Mouse (Mus musculus): ENCODE data around the gene Ldhd. TPM values are rescaled to one million over a fixed set of nuclear protein-coding genes. Genes with fewer than 3 reads are reported as not detected.

Gene Ldhd
- polyA plus RNA-seq, 1 experiment from 2014 or later = 0.45 TPM

Other genes starting within 250 kb of the Ldhd start
- gene Fa2h, start 236.6 kb downstream of the Ldhd start, polyA plus RNA-seq (2014; fragmentation: Nextera tagmentation; extraction: Ambion mirVana) = 0.24 and 0.39 TPM in 2 replicates
- 5.4 and 5.9 TPM in 2 replicates for gene Wdr59, start 108.3 kb downstream of the Ldhd start, polyA plus RNA-seq (2014; fragmentation: Nextera tagmentation; extraction: Ambion mirVana)
- 99.2 and 108 TPM in 2 replicates for gene Znrf1, start 94.3 kb downstream of the Ldhd start, polyA plus RNA-seq (2014; fragmentation: Nextera tagmentation; extraction: Ambion mirVana)
- gene Zfp1, start 13.0 kb upstream of the Ldhd start, polyA plus RNA-seq (2014; fragmentation: Nextera tagmentation; extraction: Ambion mirVana) = 27.3 and 33.8 TPM in 2 replicates
- not detected in 2 replicates for gene Ctrb1, start 60.6 kb upstream of the Ldhd start, polyA plus RNA-seq (2014; fragmentation: Nextera tagmentation; extraction: Ambion mirVana)
- 43.7 and 52.7 TPM in 2 replicates for gene Bcar1, start 113.4 kb upstream of the Ldhd start, polyA plus RNA-seq (2014; fragmentation: Nextera tagmentation; extraction: Ambion mirVana)
- 167 and 184 TPM in 2 replicates for gene Cfdp1, start 223.9 kb upstream of the Ldhd start, polyA plus RNA-seq (2014; fragmentation: Nextera tagmentation; extraction: Ambion mirVana)
- 3.0 and 3.6 TPM in 2 replicates for gene Tmem170, start 246.4 kb upstream of the Ldhd start, polyA plus RNA-seq (2014; fragmentation: Nextera tagmentation; extraction: Ambion mirVana)